Mouse (Mus musculus) bone marrow macrophage, adult 2 months (primary cell): ENCODE measurements around the gene Morn5.

Experiments
- CTCF ChIP-seq: IDR thresholded peaks from 2 replicates; pipeline ENCODE4 v1.5.1; 2012; ENCODE audit warnings: low read depth, mild to moderate bottlenecking, low read length, moderate library complexity
- POLR2A ChIP-seq: IDR thresholded peaks from 2 replicates; pipeline ENCODE4 v1.6.1; 2012; ENCODE audit warnings: mild to moderate bottlenecking, low read depth, low read length, borderline replicate concordance

- TF ChIP-seq CTCF (no peak), POLR2A (no peak)
Measured at GRCm38 (mm10) chr2:36090853-36091741, 41.8 kb downstream of the Morn5 start.
